Mouse (Mus musculus): Measurements from ENCODE around the gene Gm21970.
A peak's percentile ranks its signal among the peaks of the same experiment; 100 is the strongest.

The Gm21970 gene

DNA sequence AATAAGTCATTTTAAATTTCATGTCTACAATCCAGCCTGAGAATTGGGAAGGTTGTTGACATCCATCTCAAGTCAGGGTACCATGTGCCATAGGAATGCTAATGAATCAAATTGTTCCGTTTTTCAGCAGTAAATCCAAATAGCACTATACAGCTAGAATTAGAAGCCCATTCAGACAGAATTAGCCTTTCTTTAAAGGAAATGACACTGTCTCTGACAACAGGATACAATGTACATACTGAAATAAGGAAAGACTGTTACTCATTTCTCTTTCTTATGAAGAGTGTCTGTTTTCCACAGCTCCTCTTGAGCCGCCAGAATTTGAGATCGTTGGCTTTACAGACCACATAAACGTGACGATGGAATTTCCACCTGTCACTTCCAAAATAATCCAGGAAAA is at the start of gene Gm21970:
Gene Gm21970 (plus strand): TSS at position 301 of the 400 bp plus-strand sequence.
- no peak for DNase-seq

DNA sequence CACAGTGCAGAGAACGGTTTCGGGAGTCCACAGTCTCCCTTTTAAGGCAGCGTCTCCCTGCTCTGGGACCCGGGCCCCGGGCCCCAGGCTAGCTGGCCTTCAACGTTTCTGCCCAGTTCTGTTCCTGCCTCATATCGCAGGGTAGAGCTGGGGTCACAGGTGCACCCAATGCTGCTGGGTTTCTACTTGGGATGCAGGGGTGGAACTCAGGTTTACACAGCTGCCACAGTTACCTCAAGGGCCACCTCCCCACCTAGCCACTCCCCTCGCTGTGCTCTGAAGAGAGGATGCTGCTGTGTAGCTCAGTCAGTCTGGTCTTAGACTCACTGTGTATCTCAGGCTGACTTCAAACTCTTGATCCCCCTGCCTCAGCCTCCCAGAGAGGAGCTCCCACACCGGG is 45.0 kb upstream of the Gm21970 start:
- DNase-seq: no peak

DNA sequence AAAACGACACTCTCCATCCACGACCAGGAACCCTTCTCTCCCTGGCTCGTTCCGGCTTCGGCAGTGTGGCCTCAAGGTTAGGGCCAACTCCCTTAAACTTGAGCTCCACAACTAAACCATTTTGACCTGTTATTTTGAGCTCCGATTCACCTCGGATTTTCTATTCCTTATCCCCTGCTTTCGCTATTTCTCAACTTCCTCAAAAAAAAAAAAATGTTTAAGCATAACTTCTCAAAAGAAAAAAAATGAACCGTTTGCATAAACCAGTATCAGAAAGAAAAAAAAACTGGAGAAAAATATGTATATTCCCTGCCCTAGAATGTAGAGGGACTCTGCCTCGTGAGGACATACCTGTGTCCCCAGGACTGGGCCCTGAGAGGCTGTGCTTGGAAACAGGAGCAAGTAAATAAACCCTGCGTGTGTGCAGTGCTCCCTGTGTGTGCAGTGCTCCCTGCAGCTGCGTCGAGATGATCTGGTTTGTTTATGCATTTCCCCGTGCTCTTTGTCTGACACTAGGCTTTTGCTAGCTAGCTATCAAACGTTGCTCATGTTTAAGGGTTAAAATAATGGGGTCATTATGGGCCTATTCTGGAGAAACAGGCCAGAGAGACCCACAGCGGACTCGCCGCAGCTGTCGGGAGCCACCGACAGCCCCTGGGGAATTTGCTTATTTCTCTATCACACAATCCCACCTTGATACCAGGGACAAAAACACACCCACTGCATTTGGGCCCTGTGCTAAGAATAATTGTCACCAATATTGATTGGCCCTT is 43.8 kb upstream of the Gm21970 start:
- no peak for DNase-seq

- no peak for DNase-seq
Observed at GRCm38 (mm10) chr16:91348264-91348565, 43.3 kb upstream of the Gm21970 start.

DNA sequence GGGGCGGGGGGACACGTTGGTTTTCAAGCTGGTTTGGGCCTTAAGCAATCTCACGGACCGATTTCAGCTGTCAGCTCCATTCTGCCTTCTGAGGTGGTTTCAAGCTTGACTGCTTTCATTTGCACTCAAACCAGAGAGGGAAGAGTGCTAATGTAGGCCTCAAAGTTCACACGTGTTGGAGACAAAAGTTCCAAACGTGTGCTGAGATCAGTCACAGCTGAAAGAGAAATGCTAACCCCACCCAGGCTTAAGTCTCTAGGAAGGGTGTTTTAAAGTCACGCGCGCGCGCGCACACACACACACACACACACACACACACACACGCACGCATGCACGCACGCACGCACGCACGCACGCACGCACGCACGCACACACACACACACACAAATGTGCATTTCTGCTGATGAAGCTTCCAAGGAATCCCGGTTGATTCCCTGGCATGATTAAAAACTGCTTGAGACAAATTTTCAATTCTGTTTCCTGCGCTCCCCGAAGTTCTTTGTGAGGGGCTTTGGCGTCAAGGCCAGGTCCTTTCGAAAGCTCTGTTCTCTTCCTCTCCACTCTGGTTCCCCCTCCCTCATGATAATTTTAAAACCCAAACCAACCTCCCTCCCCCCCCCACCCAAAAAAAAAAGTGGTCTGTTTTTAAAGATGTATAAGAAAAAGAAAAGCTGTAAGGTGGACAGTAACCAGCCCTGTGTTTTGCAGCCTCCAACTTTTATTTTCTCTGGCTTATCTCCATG is 42.8 kb upstream of the Gm21970 start:
- peak; percentile 30 for DNase-seq

- peak; percentile 80 for DNase-seq
Observed at GRCm38 (mm10) chr16:91352084-91352562, 39.4 kb upstream of the Gm21970 start.

DNA sequence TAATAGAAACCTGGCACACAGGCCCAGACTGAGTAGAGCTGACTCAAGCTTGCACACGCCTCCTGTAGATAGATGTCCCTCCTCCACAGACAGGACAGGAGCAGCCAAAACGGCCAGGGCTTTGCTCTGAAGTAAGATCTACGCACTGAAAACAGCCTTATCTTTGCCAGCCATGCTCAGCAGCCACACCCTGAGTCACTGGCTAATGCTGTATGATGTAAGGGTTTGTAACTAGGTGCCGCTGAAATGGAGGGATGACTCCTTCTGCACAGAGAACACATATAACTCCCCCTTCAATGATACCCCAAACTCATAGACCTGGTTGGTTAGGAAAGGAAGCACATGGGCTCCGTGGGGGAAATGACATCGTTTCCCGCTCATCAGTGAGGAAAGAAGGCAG is 38.8 kb upstream of the Gm21970 start:
- no peak for DNase-seq

DNA sequence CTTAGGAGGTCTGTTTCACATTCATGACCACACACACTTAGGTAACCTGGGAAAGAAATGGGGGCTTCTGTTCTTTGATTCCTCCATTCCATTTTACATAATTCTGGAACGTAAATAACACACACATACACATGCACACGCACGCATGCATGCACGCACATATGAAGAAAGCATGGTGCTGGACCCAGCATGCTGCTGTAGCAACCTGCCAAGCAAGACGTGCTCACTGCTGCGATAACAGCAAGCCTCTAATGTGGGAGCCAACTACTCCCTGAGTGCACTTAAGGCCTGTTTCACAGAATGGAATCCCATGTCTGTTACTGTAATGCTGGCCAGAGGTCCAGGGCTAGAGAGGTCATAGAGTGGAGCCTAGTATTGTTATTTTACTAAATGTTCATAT is 38.3 kb upstream of the Gm21970 start:
- no peak for DNase-seq

DNA sequence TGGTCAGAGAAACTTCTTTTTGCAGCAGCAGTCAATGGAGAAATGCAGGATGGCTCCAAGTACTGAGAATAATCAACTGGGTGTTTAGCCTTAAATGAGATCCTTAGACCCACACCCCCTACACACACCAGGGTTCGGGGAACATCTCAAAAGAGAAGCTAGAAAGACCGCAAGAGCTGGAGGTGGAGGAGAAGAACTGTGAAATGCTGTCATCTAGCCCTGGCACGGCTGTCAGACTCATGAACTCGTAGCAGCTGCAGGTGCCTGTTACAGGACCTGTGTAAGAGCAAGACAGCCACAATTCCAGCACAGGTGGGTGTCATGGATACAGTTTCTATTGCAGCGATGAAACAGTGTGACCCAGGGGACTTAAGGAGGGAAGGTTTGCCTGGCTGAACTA is 37.9 kb upstream of the Gm21970 start:
- no peak for DNase-seq

GRCm38 (mm10) chr16:91354599-91354998 is 36.9 kb upstream of the Gm21970 start:
- no peak for DNase-seq

DNA sequence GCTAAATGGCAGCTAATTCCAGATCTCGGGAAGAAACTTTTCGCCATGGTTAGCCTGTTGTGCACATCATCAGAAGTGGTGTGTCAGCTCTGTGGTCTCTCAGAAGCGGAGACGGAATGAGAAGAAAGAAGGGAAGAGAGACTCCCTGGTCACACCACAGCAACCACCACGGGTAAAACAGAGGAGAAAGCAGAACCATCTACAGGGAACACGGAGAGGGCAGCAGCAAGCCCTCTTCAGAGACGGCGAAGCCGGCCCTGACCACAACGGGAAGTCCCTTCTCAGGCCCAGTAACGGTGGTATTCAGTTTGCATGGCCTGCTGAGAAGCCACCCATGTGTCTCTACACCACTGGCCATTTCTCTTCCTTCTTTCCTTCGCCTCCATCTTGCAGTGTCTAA is 36.4 kb upstream of the Gm21970 start:
- DNase-seq: no peak

- DNase-seq: no peak
Observed at GRCm38 (mm10) chr16:91356760-91357525, 34.6 kb upstream of the Gm21970 start.

DNA sequence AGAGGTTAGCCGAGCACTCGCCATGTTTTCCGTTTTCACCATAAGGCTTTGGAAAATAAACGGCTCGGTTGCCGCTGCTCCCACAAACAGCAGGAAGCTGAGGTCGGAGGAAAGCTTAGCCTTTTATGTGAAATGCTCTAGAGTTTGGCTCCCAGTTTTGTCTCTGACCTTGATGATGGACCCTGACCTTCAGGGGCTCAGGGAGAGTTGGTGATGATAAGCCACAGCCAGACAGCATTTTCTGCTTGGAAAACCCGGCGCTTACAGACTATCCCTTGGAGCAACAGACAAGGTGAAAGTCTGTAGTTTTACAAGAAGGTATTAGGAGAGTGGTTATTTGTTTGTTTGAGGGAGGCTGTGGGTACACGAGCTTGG is 34.0 kb upstream of the Gm21970 start:
- DNase-seq: no peak

- DNase-seq: peak; percentile 55
Observed at GRCm38 (mm10) chr16:91358555-91358954, 33.0 kb upstream of the Gm21970 start.

- DNase-seq: no peak
Observed at GRCm38 (mm10) chr16:91359531-91359930, 32.0 kb upstream of the Gm21970 start.

DNA sequence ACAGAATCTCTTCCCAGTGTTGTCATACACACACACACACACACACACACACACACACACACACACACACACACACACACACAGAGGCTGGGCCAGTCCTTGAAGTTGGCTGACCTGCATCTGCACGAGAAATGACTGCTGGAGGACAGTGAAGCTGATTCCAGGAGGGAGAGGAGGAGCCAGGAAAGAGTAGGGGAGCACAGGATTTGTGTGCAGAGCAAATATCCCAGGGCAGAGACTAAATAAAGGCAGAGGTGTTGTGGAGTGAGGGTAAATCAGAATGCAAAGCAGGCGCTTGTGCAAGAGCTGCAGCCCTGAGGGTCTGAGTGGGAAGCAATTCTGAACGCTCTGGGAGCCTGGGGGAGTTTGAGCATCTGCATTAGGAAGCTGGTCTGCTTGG is 31.4 kb upstream of the Gm21970 start:
- no peak for DNase-seq

DNA sequence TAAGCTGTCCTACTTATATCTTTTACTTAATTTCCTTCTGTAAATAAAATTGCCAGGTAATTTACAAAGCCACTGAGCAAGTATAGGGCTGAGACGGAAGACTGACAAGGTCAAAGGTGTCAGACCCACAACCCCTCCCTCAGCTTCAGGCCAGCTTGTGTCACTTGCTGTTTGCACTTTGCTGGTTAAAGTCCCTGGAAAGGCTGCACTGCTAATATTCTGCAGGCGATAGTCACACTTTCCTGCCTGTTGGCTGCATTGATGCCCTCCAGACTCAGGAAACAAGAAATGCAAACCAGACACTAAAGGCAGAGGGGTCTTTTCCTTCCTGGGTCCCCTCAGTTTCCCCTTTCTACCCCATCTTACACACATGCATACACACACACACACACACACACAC is 29.5 kb upstream of the Gm21970 start:
- no peak for DNase-seq

- no peak for DNase-seq
Observed at GRCm38 (mm10) chr16:91362616-91363272, 28.8 kb upstream of the Gm21970 start.

DNA sequence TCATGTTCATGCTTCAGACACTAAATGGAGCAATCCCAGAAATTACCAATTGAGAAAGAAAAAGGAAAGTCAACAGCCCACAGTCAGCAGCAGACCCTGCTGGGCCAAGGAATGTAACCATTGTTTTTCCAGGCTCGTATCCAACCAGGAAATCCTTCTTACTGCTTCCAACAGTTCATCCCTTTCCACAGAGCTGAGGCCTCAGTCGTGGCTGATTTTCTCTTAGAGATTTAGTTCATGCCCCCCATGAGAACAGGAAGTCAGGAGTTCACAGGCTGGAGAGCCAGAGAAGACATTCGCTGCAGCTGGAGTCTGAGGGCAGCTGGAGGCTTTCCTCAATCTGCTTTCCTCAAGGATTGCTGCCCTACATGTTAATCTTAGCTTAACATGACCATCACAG is 28.0 kb upstream of the Gm21970 start:
- no peak for DNase-seq

- peak; percentile 52 for DNase-seq
Observed at GRCm38 (mm10) chr16:91366567-91366966, 25.0 kb upstream of the Gm21970 start.

DNA sequence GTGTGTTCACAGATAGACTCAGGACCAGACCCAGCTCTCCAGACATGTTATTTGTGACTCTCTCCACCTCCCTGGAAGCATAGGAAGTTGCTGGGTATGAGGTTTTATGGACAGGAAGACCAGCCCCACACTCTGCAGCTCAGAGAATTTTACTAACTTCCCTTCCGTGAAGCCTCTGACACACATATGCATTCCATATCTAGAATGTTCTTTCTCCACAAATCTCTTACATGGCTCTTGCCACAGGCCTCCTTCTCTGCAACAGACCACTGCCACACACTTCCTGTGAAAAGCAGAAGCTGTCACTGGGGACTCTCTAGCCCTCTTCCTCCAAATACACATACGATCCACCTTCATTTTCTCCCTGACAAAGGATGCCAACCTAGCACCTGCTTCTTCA is 24.5 kb upstream of the Gm21970 start:
- DNase-seq: no peak

- DNase-seq: peak; percentile 81
Observed at GRCm38 (mm10) chr16:91372577-91373472, 18.7 kb upstream of the Gm21970 start, which contains the start of gene Ifnar2. TSS of gene Ifnar2 (plus strand) at chr16:91372783.

Data from thymus, postnatal 25 days (tissue).